Mouse (Mus musculus) liver, embryonic 11.5 days (tissue): ENCODE measurements at regions not wholly inside any gene's neighbourhood (a gene's known extent, or its start where the extent isn't known, plus 50 kb on each side); places are given as distances from the start of the nearest gene placed in this dataset.

Experiments
- ATAC-seq: fragments of 200-750 bp; cut with Nextera tagmentation; replicated peaks from 2 replicates; pipeline ENCODE4 v1.8.0; 2017; ENCODE audit warnings: moderate number of reproducible peaks, mild to moderate bottlenecking, moderate TSS enrichment, moderate library complexity; ENCODE audit not compliant: low FRiP score
- DNase-seq: peaks from one replicate; pipeline ENCODE4 v3.0.0-alpha.2; 2017; ENCODE audit warnings: low spot score
- H3K27ac ChIP-seq: fragments of 300-500 bp; sonication (generic); 2 replicates; pipeline ENCODE4 v1.5.1; 2014; ENCODE audit warnings: mild to moderate bottlenecking, low read depth, low read length, control low read depth
- H3K27me3 ChIP-seq: fragments of 300-500 bp; sonication (generic); replicated peaks from 2 replicates; pipeline ENCODE4 v1.6.1; 2014; ENCODE audit warnings: low read length, mixed read lengths; ENCODE audit not compliant: control insufficient read depth, insufficient read depth
- H3K36me3 ChIP-seq: fragments of 300-500 bp; sonication (generic); 2 replicates; pipeline ENCODE4 v1.6.1; 2014; ENCODE audit warnings: mild to moderate bottlenecking, low read length, moderate library complexity, mixed read lengths; ENCODE audit not compliant: control insufficient read depth, insufficient read depth
- H3K4me1 ChIP-seq: fragments of 300-500 bp; sonication (generic); replicated peaks from 2 replicates; pipeline ENCODE4 v1.6.1; 2014; ENCODE audit warnings: low read length, mixed read lengths; ENCODE audit not compliant: control insufficient read depth, insufficient read depth
- H3K4me2 ChIP-seq: fragments of 300-500 bp; sonication (generic); 2 replicates; pipeline ENCODE4 v1.6.1; 2014; ENCODE audit warnings: mild to moderate bottlenecking, control low read depth, moderate library complexity
- H3K4me3 ChIP-seq: fragments of 300-500 bp; sonication (generic); 2 replicates; pipeline ENCODE4 v1.5.1; 2014; ENCODE audit warnings: low read depth, low read length, control low read depth
- H3K9ac ChIP-seq: fragments of 300-500 bp; sonication (generic); 2 replicates; pipeline ENCODE4 v1.6.1; 2014; ENCODE audit warnings: low read depth, low read length, control low read depth
- H3K9me3 ChIP-seq: fragments of 300-500 bp; sonication (generic); 2 replicates; pipeline ENCODE4 v1.6.1; 2016; ENCODE audit warnings: low read length, inconsistent platforms, mixed read lengths; ENCODE audit not compliant: control insufficient read depth
- WGBS: fragments of 180-500 bp; shearing (Covaris S2); extraction: QIAGEN DNeasy Blood & Tissue Kit; methylation state at CpG from one replicate; pipeline ENCODE4 v1.1.7; 2014; 5-methylcytosine and 5-hydroxymethylcytosine counted together

DNA sequence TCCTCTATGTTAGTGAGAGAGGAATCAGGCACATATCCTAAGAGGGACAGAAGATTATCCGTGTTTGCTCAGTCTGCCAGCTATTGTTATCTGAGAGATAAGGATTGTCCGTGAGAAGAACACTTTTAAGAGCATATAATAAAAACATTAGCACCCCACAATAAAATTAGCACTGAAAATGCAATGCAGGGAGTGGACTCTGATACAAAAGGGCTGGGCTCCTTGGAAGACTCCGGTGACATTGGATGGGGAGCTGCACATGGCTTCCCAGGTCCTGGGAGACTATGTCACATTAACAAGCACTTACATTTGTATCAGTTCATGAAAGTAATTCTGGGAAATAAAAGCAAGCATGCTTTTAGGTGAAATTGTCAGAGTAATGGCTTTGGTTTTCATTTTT is 238.6 kb upstream of the Map3k1 start:
- H3K27ac ChIP-seq: no peak overlapping the region
- ATAC-seq (no peak), DNase-seq (no peak)
- H3K4me1 ChIP-seq: peaks cover 28% of the 10 kb centered on the region
- no peak overlapping the region for H3K9ac ChIP-seq
- H3K4me2 ChIP-seq: no peak overlapping the region
- H3K4me3 ChIP-seq: no peak overlapping the region
- 34% methylated on average over 3 of the region's 3 CpGs for WGBS
- H3K9me3 ChIP-seq: no peaks in the 10 kb centered on the region
- no peaks in the 10 kb centered on the region for H3K27me3 ChIP-seq
- H3K36me3 ChIP-seq: no peaks in the 10 kb centered on the region

DNA sequence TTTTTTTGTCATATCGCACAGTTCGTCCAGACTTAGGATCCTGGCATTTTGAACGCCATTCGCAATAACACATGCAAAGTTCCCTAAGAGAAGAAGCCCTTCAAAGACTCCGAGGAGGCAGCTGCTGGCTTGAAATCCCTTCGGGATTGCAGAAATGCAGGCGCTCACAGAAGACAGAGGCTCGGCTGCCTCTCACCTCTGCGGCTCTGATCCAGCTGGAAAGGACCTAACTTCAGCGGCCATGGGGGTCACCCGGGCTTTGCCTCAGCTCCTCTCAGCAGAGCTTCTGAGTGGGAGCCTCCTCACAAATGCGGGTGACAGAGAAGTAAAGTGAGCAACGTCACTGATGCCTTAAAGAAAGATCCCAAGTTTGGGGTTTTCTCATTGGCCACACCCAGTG is 239.1 kb upstream of the Map3k1 start:
- no peaks in the 10 kb centered on the region for H3K9me3 ChIP-seq
- no peak overlapping the region for H3K4me3 ChIP-seq
- peaks cover 28% of the 10 kb centered on the region for H3K4me1 ChIP-seq
- 71% methylated on average over 13 of the region's 13 CpGs for WGBS
- ATAC-seq: no peak
- H3K27me3 ChIP-seq: no peaks in the 10 kb centered on the region
- no peak overlapping the region for H3K9ac ChIP-seq
- no peak overlapping the region for H3K4me2 ChIP-seq
- H3K27ac ChIP-seq: no peak overlapping the region
- H3K36me3 ChIP-seq: no peaks in the 10 kb centered on the region
- no peak for DNase-seq

DNA sequence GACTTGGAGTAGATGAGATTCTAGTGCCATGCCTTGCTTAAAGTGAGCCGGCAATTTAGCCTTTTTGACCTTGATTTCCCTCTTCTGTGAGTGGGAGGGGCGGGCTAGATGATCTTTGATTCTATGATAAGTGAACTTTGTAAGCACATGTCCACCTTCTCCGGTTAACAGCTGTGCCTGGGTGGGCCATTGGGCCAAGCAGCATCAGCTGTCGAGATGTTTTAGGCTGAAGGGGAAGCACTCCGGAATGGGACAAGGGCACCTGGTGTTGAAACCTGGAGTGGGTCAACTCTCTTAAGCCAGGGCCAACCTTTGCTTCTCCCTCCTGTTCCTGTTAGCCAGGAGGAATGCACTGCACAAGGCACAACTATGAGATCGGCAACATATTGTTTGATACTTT is 239.5 kb upstream of the Map3k1 start:
- 79% methylated on average over 6 of the region's 6 CpGs for WGBS
- Histone ChIP-seq H3K36me3 (no peaks in the 10 kb centered on the region), H3K4me3 (no peak overlapping the region), H3K9ac (no peak overlapping the region), H3K4me1 (peaks cover 27% of the 10 kb centered on the region), H3K9me3 (no peaks in the 10 kb centered on the region), H3K27me3 (no peaks in the 10 kb centered on the region), H3K4me2 (no peak overlapping the region), H3K27ac (no peak overlapping the region)
- ATAC-seq (no peak), DNase-seq (no peak)

DNA sequence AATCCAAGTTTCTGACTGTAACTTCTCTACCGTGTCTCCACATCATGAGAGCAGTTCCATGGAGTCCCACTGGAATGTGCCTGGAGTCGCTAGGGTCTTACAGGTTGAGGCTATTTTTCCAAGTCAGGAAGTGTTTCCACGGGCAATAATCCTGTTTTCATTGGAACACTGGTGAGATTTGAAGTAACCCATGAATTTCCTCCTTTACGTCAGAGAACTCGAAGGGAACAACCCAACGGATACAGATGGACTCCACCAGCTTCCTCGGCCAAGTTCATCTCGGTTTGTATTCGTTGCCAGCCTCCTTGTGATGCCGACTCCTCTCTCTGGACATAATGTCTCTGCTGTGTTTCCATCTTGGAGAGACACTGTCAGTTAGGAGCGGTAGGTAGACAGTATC is 237.4 kb upstream of the Ankrd55 start:
- Histone ChIP-seq H3K4me1 (peaks cover 13% of the 10 kb centered on the region), H3K36me3 (no peaks in the 10 kb centered on the region), H3K9me3 (no peaks in the 10 kb centered on the region), H3K4me2 (no peak overlapping the region), H3K9ac (no peak overlapping the region), H3K27me3 (no peaks in the 10 kb centered on the region), H3K27ac (no peak overlapping the region), H3K4me3 (no peak overlapping the region)
- no peak for ATAC-seq
- WGBS: 87% methylated on average over 11 of the region's 11 CpGs
- no peak for DNase-seq

DNA sequence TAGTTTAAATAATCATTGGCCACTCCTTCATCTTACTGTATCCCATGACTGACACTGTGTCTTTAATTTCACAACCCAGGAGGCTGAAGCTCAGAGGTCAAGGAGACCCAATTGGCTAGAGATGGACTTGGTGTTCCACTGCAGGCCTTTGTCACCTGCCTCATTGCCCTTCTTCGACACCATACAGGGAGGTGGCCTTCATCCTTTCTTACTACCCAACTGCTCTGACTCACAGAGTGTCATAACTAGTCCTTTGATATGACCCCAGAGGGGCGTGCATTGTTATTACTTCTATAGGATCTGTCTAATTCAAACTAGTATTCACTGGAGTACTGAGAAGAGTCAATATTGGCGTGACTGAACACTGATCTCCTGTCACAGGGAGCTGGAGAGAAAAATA is 236.2 kb upstream of the Ankrd55 start:
- ATAC-seq: no peak
- 83% methylated on average over 3 of the region's 3 CpGs for WGBS

DNA sequence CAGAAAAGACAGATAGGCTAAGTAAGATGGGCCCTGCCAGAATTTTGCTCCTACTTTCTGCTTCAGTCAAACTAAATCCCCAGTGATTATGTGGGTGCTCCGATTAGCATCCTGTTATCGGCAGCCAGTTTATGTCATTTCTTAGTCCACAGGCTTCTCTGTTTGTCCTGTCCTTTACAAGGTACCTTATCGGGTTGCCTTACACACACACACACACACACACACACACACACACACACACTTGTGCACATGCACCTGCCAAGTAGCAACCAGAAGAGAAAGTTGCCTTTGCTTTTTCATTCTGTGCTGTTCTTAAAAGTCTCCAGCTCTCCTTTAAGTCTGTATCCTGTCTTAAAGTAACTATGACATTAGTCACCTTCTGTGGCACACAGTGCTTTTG is 235.8 kb upstream of the Ankrd55 start:
- no peak for DNase-seq
- Histone ChIP-seq H3K9ac (no peak overlapping the region), H3K9me3 (no peaks in the 10 kb centered on the region), H3K4me2 (no peak overlapping the region), H3K27me3 (no peaks in the 10 kb centered on the region), H3K4me1 (peaks cover 5% of the 10 kb centered on the region; the same call in 1 of the 2 replicates), H3K4me3 (no peak overlapping the region), H3K27ac (no peak overlapping the region), H3K36me3 (no peaks in the 10 kb centered on the region)
- 90% methylated on average over 3 of the region's 3 CpGs for WGBS
- ATAC-seq: no peak

More for the DNA sequence above, 236.2 kb upstream of the Ankrd55 start:
- no peaks in the 10 kb centered on the region for H3K27me3 ChIP-seq
- no peak for DNase-seq
- no peak overlapping the region for H3K27ac ChIP-seq
- no peaks in the 10 kb centered on the region for H3K36me3 ChIP-seq
- no peak overlapping the region for H3K4me2 ChIP-seq
- H3K4me3 ChIP-seq: no peak overlapping the region
- H3K4me1 ChIP-seq: peaks cover 7% of the 10 kb centered on the region; the same call in 1 of the 2 replicates
- no peaks in the 10 kb centered on the region for H3K9me3 ChIP-seq
- no peak overlapping the region for H3K9ac ChIP-seq

DNA sequence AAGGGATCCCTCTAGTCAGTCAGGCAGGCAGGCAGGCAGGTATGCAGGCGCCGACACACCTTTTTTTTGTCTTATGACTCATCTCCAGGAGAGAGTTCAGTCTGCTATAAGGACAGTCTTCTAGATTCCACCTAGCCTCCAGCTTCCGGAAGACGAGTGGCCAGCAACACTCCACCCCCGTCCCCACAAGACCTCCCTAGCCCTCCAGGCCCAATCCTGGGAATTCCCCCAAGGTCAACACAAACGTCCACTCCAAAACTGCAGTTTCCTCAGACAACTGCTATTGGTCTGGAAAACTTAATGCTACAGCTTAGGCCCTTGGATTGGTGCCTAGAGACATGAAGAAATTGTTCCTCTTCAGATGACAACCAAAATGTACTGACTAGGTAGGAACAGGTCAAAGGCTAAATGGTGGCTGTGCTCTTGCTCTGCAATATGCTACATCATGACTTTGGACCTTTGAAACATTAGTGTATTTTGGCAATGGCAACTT is 233.3 kb upstream of the Ankrd55 start:
- H3K4me3 ChIP-seq: no peak overlapping the region
- ATAC-seq (no peak), DNase-seq (no peak)
- H3K4me2 ChIP-seq: no peak overlapping the region
- no peaks in the 10 kb centered on the region for H3K36me3 ChIP-seq
- H3K9ac ChIP-seq: no peak overlapping the region
- H3K27ac ChIP-seq: no peak overlapping the region
- H3K4me1 ChIP-seq: 0 out of 2 replicates have a peak, but pooled peaks cover 4% of the 10 kb centered on the region
- H3K27me3 ChIP-seq: no peaks in the 10 kb centered on the region
- 77% methylated on average over 6 of the region's 6 CpGs for WGBS
- no peaks in the 10 kb centered on the region for H3K9me3 ChIP-seq

DNA sequence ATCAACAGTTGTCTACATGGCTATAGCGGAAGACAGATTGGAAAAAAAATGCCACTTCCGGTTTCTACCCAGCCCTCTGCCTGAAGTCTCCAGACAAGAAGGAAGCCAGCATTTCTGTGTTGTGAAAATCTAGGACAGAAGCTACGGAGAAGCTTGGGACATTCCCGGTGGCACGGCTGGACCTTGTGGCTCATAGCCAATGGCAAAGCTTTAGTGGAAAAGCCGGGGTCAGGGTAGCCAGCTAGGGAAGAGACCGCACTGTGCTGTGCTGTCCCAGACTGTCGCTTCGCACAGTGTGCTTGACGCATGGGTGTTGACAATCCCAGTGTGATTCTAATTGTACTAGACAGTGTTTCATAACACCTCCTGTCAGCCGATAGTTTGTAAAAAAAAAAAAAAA is 230.0 kb upstream of the Ankrd55 start:
- ATAC-seq (no peak; the same call in 1 of the 2 replicates), DNase-seq (no peak)
- no peaks in the 10 kb centered on the region for H3K36me3 ChIP-seq
- H3K4me1 ChIP-seq: 0 out of 2 replicates have a peak, but pooled peaks cover 4% of the 10 kb centered on the region
- WGBS: 77% methylated on average over 11 of the region's 11 CpGs
- no peaks in the 10 kb centered on the region for H3K27me3 ChIP-seq
- no peak overlapping the region for H3K4me2 ChIP-seq
- no peak overlapping the region for H3K27ac ChIP-seq
- no peak overlapping the region for H3K9ac ChIP-seq
- H3K9me3 ChIP-seq: no peaks in the 10 kb centered on the region
- H3K4me3 ChIP-seq: no peak overlapping the region

DNA sequence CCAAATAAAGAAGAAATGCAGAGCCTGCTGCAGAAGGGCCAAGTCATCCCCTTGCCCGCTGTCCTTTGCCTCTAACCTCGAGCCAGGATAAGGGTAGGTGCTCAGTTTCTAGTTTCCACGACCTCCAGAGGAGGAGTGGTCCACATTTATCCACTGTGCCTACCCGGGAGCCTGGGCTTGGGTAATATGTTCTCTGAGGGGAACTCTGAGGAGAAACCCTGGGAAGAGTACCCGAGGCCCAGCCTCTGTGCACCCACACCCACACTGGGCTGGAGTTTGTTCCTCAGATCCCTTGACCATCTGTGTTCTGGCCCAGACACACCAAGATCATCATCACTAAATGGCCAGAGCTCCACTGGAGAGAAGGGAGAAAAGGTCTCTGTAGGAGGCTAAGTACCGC is 229.5 kb upstream of the Ankrd55 start:
- 0 out of 2 replicates have a peak, but pooled peaks cover 4% of the 10 kb centered on the region for H3K4me1 ChIP-seq
- WGBS: 72% methylated on average over 6 of the region's 6 CpGs
- H3K27ac ChIP-seq: no peak overlapping the region
- no peaks in the 10 kb centered on the region for H3K36me3 ChIP-seq
- DNase-seq (no peak), ATAC-seq (no peak)
- H3K4me3 ChIP-seq: no peak overlapping the region
- no peak overlapping the region for H3K4me2 ChIP-seq
- H3K27me3 ChIP-seq: no peaks in the 10 kb centered on the region
- H3K9ac ChIP-seq: no peak overlapping the region
- H3K9me3 ChIP-seq: no peaks in the 10 kb centered on the region
